Mouse (Mus musculus) layer of hippocampus, adult 9-10 months (tissue): ENCODE data around the gene Ccdc162.
"Not testable (repeated sequence)": the region's sequence is repeated elsewhere in the genome, so short reads cannot be mapped to it uniquely, and the experiment has no call there.

ENCODE experiments used
- DNase-seq: peaks from one replicate; pipeline ENCODE4 v3.0.0; 2022; ENCODE audit warnings: low spot score

The Ccdc162 gene

DNA sequence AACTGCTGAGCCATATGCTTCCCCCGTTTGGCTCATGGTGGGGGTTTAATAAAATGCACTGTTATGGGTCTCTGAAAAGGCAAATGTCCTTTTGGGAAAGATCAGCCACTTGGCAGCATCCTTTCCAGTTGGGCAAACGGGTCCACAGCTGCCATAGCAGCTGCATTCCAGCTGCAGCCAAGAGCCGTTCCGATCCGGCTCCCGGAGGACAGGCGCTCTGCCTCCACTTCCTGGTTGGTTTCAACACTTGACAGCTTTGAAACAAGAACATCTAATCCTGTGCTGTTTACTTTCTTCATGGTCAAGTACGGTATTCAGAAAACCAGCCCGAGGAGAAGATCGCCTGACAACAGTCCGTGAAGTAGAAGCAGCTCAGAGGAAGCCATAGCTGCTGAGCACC is 19.4 kb downstream of the Ccdc162 start:
- DNase-seq: no peak

GRCm38 (mm10) chr10:41690978-41691377 is 25.5 kb downstream of the Ccdc162 start:
- no peak for DNase-seq

- no peak for DNase-seq
Observed at GRCm38 (mm10) chr10:41689941-41690887, 26.2 kb downstream of the Ccdc162 start.

- DNase-seq: no peak
Observed at GRCm38 (mm10) chr10:41684548-41684996, 31.9 kb downstream of the Ccdc162 start.

GRCm38 (mm10) chr10:41682546-41683393 is 33.7 kb downstream of the Ccdc162 start:
- DNase-seq: peak; percentile 85

DNA sequence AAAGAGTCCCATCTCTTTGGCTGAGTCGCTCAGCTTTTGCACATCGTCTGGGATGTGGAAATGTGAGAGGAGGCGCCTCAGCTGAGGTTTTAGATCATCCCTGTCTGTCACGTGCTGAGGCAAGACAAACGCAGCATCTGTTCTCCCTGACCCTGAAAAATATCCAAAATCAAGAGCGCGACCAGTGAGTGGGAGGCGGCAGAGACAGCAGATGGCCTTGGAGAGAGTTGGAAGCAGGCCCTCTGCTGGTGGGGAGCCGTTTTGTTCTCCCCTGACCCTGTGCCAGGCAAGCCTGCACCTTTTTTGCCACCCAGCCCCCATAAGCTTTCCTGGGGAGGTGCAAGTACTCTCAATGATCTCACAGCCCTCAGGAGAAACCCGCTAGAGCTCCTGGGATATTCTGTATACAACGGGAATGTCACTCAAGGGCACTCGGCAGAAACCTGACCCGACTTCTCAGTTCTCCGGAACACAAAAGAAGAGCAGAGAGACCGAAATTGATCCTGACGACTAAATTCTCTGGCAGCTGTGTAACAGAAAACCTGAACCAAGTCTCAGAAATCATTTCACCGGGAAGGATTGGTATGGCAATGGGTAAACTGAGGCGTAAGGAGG is 37.6 kb downstream of the Ccdc162 start:
- peak; percentile 63 for DNase-seq

GRCm38 (mm10) chr10:41677396-41677795 is 39.0 kb downstream of the Ccdc162 start:
- DNase-seq: no peak

DNA sequence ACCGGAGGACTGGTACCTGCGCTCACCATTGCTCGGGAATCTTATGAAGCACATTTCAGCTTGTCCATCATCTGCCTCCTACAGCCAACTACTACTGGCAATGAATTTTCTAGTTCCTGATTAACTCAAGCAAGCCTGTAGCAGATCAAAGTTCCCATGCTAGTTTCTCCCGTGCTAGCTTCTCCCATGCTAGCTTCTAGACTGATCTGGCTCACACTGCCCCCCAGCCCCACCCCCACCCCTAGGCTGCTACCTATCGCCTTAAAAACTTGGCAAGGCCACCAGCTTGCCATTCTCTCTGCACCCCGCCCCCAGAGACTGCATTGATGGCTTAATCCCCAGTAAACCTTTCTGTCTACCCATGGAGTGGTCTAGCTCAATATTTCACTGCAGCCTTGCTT is 39.8 kb downstream of the Ccdc162 start:
- no peak for DNase-seq

GRCm38 (mm10) chr10:41675842-41676571 is 40.4 kb downstream of the Ccdc162 start:
- no peak for DNase-seq

- DNase-seq: no peak
Observed at GRCm38 (mm10) chr10:41675243-41675642, 41.2 kb downstream of the Ccdc162 start.

DNA sequence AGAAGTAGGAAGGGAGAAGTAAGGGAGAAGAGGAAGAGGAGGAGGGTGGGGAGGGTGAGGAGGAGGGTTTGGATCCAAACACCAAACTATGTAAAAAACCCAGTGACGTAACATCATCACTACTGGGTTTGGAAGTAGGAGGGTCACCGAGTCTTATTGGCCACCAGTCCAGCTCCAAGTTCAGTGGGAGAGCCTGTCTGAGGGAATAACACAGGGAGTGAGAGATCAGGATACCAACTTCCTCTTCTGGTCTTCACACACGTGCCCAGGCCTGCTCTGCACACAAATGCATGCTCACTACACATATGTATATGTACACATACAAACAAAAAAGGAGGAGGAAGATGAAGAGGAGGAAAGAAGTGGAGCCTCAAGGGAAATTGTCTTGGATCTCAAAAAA is 42.1 kb downstream of the Ccdc162 start:
- DNase-seq: no peak

DNA sequence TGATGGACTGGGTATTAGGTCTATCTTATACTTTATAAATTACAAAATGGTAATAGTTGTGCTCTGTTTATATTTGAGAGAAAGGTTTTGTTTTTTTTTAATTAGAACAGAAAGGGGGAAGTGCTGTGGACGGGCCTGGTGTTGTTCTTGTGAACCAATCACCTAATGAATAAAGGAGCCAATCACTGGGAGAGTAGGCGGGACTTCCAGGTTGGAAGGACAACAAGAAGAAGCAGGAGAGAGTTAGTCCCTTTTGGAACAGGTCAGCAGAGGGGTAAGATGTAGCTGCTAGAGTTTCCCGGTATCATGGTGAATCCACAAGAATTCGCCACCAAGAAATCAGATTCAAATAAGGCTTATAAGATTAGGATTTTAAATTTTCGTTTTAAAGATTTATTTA is 46.2 kb downstream of the Ccdc162 start:
- no peak for DNase-seq

DNA sequence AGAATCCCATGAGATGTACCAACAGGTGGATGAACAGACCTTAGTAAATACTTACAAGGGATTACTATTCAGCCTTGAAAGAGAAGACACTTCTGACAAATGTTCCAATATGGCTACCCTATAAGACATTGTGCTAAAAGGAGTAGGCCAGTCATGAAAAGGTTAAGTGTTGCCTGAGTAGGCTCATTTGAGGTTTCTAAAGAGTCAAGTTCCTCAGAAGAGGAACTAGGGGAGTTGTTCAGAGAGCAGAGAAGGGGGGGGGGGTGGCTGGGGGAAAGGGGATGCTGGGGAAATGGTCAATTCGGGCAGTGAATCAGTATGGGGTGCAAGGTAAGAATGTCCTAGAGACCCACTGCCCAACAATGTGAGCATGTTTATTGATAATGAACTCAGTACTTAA is 50.9 kb downstream of the Ccdc162 start:
- DNase-seq: no peak

GRCm38 (mm10) chr10:41659671-41660070 is 56.8 kb downstream of the Ccdc162 start:
- not testable (repeated sequence) for DNase-seq

- not testable (repeated sequence) for DNase-seq
Observed at GRCm38 (mm10) chr10:41655684-41656083, 60.8 kb downstream of the Ccdc162 start.

- no peak for DNase-seq
Observed at GRCm38 (mm10) chr10:41652988-41653387, 63.4 kb downstream of the Ccdc162 start.

- DNase-seq: no peak
Observed at GRCm38 (mm10) chr10:41652094-41652775, 64.2 kb downstream of the Ccdc162 start.

DNA sequence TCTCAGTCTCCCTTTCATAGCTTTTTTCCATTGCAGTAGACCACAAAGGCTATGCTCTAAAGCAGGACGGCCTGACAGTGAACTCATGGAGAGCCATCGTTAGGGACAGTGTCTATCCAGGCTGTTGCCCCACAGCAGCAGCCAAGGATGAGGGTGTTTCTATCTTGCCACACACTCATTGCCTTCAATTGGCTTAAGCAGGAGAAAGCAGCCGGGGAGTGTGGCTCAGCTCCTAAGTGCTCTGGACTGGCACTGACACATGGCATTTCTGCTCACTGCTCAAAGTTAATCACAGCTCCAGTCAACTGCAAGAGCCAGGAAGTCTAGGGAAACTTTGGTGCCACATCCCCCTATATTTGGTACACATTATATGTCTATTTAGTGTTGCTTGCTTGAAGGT is 64.9 kb downstream of the Ccdc162 start:
- DNase-seq: no peak

DNA sequence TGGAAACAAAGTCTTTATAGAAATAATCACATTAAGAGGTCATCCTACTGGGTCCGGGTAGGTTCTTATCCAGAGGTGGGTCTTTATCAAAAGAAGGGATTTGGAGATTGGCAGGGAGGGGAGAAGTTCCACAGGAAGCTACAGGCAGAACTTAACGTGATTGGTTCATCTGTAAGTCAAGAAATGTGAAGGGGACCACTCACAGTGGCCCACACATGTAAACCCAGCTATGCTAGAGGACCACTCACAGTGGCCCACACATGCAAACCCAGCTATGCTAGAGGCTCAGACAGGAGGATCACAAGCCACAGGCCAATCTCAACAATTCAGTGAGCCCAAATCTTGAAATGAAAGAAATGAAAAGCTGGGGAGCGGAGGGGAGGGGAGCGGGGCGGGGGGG is 67.2 kb downstream of the Ccdc162 start:
- no peak for DNase-seq

DNA sequence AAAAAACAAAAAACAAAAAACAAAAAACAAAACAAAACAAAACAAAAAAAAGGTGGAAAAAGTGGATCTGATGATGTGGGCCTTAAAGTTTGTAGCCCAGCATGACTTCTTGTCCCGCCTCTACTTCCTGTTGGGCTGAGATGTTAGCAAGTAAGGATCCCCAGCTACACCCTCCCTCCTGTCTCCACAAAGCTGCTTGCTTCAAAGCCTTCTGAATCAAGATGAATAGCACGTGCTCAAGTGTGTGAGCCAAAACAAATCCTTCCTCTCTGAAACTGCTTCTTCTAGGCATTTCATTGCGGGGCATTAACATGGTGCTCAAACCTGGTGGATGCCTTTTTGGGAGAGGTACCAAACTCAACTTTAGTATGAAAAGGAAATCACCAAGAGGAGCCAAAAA is 77.7 kb downstream of the Ccdc162 start:
- DNase-seq: no peak
